Mouse (Mus musculus): Measurements from ENCODE around the gene Timm10.

DNA sequence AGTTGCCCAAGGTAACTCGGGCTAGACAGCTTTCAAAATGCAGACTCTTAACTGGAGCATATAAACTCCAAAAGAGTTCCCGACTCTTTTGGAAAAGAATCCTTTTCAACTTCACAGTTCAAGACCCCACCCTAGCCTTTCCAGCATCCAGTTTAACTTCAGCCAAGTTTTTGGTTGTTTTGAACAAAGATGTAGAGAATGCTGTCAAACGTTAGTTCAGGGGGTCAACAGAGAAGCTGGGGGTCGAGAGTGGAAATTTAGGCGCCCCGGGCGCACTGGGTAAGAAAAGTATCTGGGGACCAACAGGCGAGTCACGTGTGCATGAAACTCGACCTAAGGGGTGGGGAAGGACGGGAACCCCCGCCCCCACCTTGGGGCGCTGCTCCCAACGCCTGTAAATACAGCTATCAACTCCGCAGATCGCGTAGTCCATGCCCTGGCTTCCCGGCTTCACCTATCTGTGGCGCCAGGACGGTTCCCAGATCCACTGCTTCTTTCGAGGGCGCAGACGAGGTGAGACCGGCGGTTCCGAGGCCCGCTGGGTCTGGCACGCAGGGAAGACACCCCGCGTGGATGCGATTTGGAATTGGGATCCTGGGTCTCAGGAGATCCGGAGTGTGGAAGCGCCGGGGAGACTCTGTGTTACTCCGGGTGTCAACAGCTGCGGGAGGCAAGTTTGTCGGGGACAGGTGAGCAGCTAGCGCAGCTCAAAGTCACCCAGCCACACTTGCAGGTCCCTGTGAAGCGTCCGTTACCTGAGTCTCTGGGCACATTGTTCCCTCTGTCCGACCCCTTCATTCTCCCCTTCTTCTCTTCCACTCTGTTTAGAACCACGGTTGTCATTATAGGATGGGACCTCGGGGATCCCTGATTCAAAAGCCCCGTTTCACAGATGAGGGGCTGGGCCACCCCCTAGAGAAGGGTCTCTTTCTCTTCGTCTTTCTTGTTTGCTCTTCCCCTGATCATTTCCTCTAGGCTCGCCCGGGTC, 12.5 kb downstream of the Timm10 start:
- TF ChIP-seq CTCF (IDR thresholded peaks at IDR 0.05; ENCODE audit: borderline replicate concordance, insufficient read depth, low read length) (no peak), POLR2A (IDR thresholded peaks at IDR 0.05; ENCODE audit: low read depth, low read length) (peak; percentile 83)

Data from embryonic fibroblast, embryonic 13.5 days (primary cell).